Mouse (Mus musculus) small intestine, adult 2 months (tissue): ENCODE results near the gene Cldn13.

ENCODE experiments used
- CTCF ChIP-seq: fragments of 200-500 bp; IDR thresholded peaks from 2 replicates; pipeline ENCODE4 v1.5.1; 2012; ENCODE audit warnings: low read depth, mild to moderate bottlenecking, control low read depth, inconsistent platforms, low read length, moderate library complexity, mixed read lengths; ENCODE audit not compliant: insufficient replicate concordance, insufficient read length; ENCODE audit errors: extremely low read depth
- POLR2A ChIP-seq: fragments of 200-500 bp; IDR thresholded peaks from 2 replicates; pipeline ENCODE4 v1.6.1; 2012; ENCODE audit warnings: low read depth, mild to moderate bottlenecking, control low read depth, inconsistent platforms, low read length, moderate library complexity

- TF ChIP-seq CTCF (no peak), POLR2A (no peak)
These were observed 18.0 kb upstream of the Cldn13 start for GRCm38 (mm10) chr5:134933281-134933680.
